Mouse (Mus musculus) forebrain, embryonic 12.5 days (tissue): ENCODE data around the gene Gprc5a. TPM values are rescaled to one million over a fixed set of nuclear protein-coding genes. Genes with fewer than 3 reads are reported as not detected.

Experiments used
- ATAC-seq: fragments of 200-750 bp; cut with Nextera tagmentation; 2 replicates; pipeline ENCODE4 v1.8.0; 2017; ENCODE audit warnings: moderate TSS enrichment; ENCODE audit not compliant: low FRiP score
- H3K27ac ChIP-seq: fragments of 300-500 bp; sonication (generic); 2 replicates; pipeline ENCODE4 v1.5.1; 2016; ENCODE audit warnings: mild to moderate bottlenecking
- H3K27me3 ChIP-seq: fragments of 300-500 bp; sonication (generic); 2 replicates; pipeline ENCODE4 v1.6.1; 2016; ENCODE audit warnings: mild to moderate bottlenecking
- H3K36me3 ChIP-seq: fragments of 300-500 bp; sonication (generic); replicated peaks from 2 replicates; pipeline ENCODE4 v1.6.1; 2016; ENCODE audit warnings: mild to moderate bottlenecking
- H3K4me1 ChIP-seq: fragments of 300-500 bp; sonication (generic); 2 replicates; pipeline ENCODE4 v1.6.1; 2016
- H3K4me2 ChIP-seq: fragments of 300-500 bp; sonication (generic); 2 replicates; pipeline ENCODE4 v1.6.1; 2016; ENCODE audit warnings: mild to moderate bottlenecking, moderate library complexity
- H3K4me3 ChIP-seq: fragments of 300-500 bp; sonication (generic); replicated peaks from 2 replicates; pipeline ENCODE4 v1.5.1; 2016; ENCODE audit warnings: mild to moderate bottlenecking
- H3K9ac ChIP-seq: fragments of 300-500 bp; sonication (generic); 2 replicates; pipeline ENCODE4 v1.6.1; 2016; ENCODE audit warnings: mild to moderate bottlenecking
- H3K9me3 ChIP-seq: fragments of 300-500 bp; sonication (generic); 2 replicates; pipeline ENCODE4 v1.6.1; 2016
- WGBS: fragments of 180-500 bp; shearing (Covaris S2); methylation state at CpG from one replicate; pipeline ENCODE4 v1.1.7; 2016; 5-methylcytosine and 5-hydroxymethylcytosine counted together
- polyA plus RNA-seq: library from polyadenylated mRNA; unstranded; fragments of >200 nt; fragmentation: Nextera tagmentation; extraction: Ambion mirVana; gene quantifications from 2 replicates; pipeline ENCODE4 v1.2.1, GENCODE M21; 2016

Gene Gprc5a
- polyA plus RNA-seq, 1 experiment from 2014 or later = 1.7 TPM

DNA sequence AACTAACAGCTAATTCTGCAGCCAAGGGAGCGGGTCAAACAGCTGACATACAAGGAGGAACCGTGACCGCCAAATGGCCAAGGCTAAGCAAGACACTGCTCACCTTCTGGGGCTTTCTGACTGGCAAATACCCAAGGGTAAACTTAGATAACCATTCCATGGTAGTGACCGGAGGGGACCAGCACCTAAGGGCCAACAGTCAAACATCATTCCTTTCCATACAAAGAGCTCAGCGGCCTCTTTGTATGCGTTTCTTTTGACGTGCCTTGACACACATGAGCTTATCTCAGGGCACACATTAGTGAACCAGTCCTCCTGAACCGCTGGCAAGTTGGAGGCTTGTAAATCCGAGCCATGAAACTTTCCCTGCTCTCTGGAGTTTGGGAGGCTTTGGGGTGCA lies 18.2 kb upstream of the Gprc5a start:
- no peak for ATAC-seq
- Histone ChIP-seq H3K27me3 (peaks cover 22% of the 10 kb centered on the region), H3K36me3 (no peaks in the 10 kb centered on the region), H3K27ac (no peak overlapping the region), H3K4me2 (no peak overlapping the region), H3K4me3 (no peak overlapping the region), H3K4me1 (no peaks in the 10 kb centered on the region), H3K9me3 (no peaks in the 10 kb centered on the region), H3K9ac (no peak overlapping the region)
- WGBS = 76% methylated on average over 9 of the region's 9 CpGs

- Histone ChIP-seq H3K9ac (no peak overlapping the region), H3K9me3 (no peaks in the 10 kb centered on the region), H3K4me2 (no peak overlapping the region), H3K27me3 (peaks cover 22% of the 10 kb centered on the region), H3K36me3 (no peaks in the 10 kb centered on the region), H3K27ac (no peak overlapping the region), H3K4me1 (no peaks in the 10 kb centered on the region), H3K4me3 (no peak overlapping the region)
- WGBS = 90% methylated on average over 6 of the region's 6 CpGs
- ATAC-seq = no peak
Measured at GRCm38 (mm10) chr6:135048509-135048908, 16.9 kb upstream of the Gprc5a start.

DNA sequence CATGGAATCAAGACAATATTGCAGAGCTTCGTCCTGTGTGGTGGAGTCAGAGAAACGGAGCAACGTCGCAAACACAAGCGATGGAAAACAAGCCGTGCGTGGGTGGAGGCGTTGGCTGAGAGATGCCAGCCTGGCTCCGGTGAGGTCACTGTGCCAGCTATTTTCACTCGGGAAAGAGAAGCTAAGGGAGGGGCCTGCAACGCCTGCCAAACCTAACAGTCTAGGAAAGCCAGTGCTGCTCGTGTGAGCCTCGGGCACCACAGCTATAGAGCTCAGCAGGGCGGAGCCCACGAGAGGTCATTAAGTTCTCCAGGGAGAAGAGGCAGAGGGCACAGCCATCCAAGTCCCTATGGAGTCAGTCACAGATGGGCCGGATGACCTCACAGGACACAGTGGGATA lies 16.5 kb upstream of the Gprc5a start:
- peaks cover 22% of the 10 kb centered on the region for H3K27me3 ChIP-seq
- H3K9me3 ChIP-seq = no peaks in the 10 kb centered on the region
- no peaks in the 10 kb centered on the region for H3K4me1 ChIP-seq
- H3K9ac ChIP-seq = no peak overlapping the region
- WGBS = 88% methylated on average over 16 of the region's 16 CpGs
- no peak overlapping the region for H3K27ac ChIP-seq
- no peak for ATAC-seq
- H3K4me3 ChIP-seq = no peak overlapping the region
- H3K36me3 ChIP-seq = no peaks in the 10 kb centered on the region
- H3K4me2 ChIP-seq = no peak overlapping the region

- no peak overlapping the region for H3K27ac ChIP-seq
- H3K9me3 ChIP-seq = no peaks in the 10 kb centered on the region
- no peak for ATAC-seq
- H3K4me1 ChIP-seq = peaks cover 5% of the 10 kb centered on the region
- no peak overlapping the region for H3K4me3 ChIP-seq
- no peak overlapping the region for H3K4me2 ChIP-seq
- 61% methylated on average over 3 of the region's 3 CpGs for WGBS
- H3K36me3 ChIP-seq = no peaks in the 10 kb centered on the region
- H3K27me3 ChIP-seq = no peaks in the 10 kb centered on the region
- no peak overlapping the region for H3K9ac ChIP-seq
Measured at GRCm38 (mm10) chr6:135053789-135054188, 11.7 kb upstream of the Gprc5a start.

DNA sequence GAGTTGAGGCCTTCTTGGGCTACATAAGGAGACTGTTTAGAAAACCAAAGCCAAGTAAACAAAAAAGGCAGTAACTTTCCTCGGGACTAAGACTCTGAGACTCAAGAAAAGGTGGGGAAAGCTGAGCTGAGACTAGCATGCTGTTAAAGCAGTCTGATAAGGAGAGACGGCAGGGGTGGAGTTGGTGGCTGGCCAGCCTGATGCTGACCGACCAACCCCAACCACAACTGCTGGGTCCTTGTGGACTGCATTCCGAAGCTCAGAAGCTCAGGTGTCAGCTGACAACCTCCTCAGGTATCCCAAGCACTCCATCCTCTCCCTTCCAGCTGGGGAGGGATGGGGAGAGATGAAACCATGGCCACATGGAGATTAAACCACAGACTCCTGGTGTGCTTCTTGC lies 9.6 kb upstream of the Gprc5a start:
- Histone ChIP-seq H3K27me3 (no peaks in the 10 kb centered on the region), H3K27ac (no peak overlapping the region), H3K4me1 (peaks cover 5% of the 10 kb centered on the region)

DNA sequence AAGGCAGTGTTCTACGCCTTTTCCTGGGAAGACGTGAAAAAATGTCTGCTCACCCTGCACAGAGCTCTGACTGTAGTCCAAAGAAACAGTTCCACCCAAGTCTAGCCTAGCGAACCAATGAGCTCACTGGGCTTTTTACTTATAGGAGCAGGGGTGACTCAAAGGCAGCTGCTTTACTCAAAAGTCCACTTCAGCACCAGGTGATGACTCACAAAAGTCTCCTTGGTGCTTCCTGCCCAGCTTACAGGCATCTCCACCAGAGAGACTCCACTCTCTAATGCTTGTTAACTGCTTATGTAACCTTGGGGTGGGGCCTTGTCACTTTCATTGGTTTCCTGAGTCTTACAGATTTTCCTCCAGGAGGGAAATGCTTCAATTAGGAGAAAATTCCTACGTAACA lies 4.7 kb upstream of the Gprc5a start:
- no peak overlapping the region for H3K4me2 ChIP-seq
- WGBS = 94% methylated on average over 4 of the region's 4 CpGs
- H3K36me3 ChIP-seq = no peaks in the 10 kb centered on the region
- H3K27me3 ChIP-seq = peaks cover 18% of the 10 kb centered on the region
- H3K4me3 ChIP-seq = no peak overlapping the region
- no peaks in the 10 kb centered on the region for H3K9me3 ChIP-seq
- H3K9ac ChIP-seq = no peak overlapping the region
- H3K27ac ChIP-seq = no peak overlapping the region
- no peak for ATAC-seq
- peaks cover 17% of the 10 kb centered on the region for H3K4me1 ChIP-seq

More for the DNA sequence above, 9.6 kb upstream of the Gprc5a start:
- Histone ChIP-seq H3K9me3 (no peaks in the 10 kb centered on the region), H3K4me2 (no peak overlapping the region), H3K9ac (no peak overlapping the region), H3K36me3 (no peaks in the 10 kb centered on the region), H3K4me3 (no peak overlapping the region)
- 72% methylated on average over 4 of the region's 4 CpGs for WGBS
- no peak for ATAC-seq

GRCm38 (mm10) chr6:135064621-135065020 lies 830 bp upstream of the Gprc5a start:
- H3K9me3 ChIP-seq = no peaks in the 10 kb centered on the region
- H3K4me3 ChIP-seq = no peak overlapping the region
- 68% methylated on average over 12 of the region's 12 CpGs for whole genome bisulfite sequencing
- no peak overlapping the region for H3K4me2 ChIP-seq
- ATAC-seq = no peak
- H3K4me1 ChIP-seq = peaks cover 28% of the 10 kb centered on the region
- H3K27ac ChIP-seq = no peak overlapping the region
- no peak overlapping the region for H3K9ac ChIP-seq
- no peaks in the 10 kb centered on the region for H3K36me3 ChIP-seq
- H3K27me3 ChIP-seq = peaks cover 34% of the 10 kb centered on the region

- Histone ChIP-seq H3K27ac (no peak overlapping the region), H3K4me2 (no peak overlapping the region), H3K36me3 (no peaks in the 10 kb centered on the region), H3K4me3 (no peak overlapping the region), H3K9ac (no peak overlapping the region), H3K4me1 (peaks cover 28% of the 10 kb centered on the region), H3K27me3 (peaks cover 34% of the 10 kb centered on the region), H3K9me3 (no peaks in the 10 kb centered on the region)
- 20% methylated on average over 6 of the region's 6 CpGs for WGBS
- ATAC-seq = no peak
Measured at GRCm38 (mm10) chr6:135066795-135067445, 1.5 kb downstream of the Gprc5a start.

DNA sequence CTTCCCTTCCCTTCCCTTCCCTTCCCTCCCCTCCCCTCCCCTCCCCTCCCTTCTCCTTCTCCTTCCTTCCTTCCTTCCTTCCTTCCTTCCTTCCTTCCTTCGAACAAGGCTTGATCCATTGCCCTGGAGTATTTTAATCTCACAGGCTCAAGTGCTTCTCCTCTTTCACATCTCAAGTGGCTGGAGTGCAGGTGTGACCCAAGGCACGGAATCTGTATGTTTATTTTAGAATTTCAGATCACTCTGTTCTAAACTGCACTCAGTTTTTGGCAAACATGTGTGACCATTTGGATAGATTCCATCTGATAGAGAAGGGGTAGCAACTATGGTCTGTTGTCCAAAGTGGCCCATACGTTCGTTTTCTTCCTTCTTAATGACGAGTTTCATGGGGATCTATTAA lies 2.8 kb downstream of the Gprc5a start:
- Histone ChIP-seq H3K9ac (no peak overlapping the region), H3K4me2 (no peak overlapping the region), H3K4me1 (peaks cover 28% of the 10 kb centered on the region), H3K27ac (no peak overlapping the region), H3K27me3 (peaks cover 34% of the 10 kb centered on the region), H3K9me3 (no peaks in the 10 kb centered on the region), H3K4me3 (no peak overlapping the region), H3K36me3 (no peaks in the 10 kb centered on the region)
- ATAC-seq = no peak
- 80% methylated on average over 4 of the region's 5 CpGs for WGBS

DNA sequence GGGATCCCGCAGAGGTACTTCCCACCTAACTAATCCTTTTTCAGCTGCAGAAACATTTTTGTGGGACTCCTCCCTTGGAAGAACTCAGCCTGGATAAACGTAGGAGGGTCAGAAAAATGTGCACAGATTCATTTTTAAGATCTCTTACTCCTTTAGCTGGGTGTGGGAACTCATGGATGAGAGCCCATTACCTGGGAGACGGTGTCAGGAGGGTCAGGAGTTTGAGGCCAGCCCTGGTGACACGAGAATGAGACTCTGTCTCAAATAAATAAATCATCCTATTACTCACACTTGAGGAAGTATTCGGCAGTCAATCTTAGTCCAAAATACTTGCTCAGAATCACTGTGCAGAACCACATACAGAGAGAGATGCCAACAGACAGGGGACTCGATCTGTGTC lies 4.4 kb downstream of the Gprc5a start:
- Histone ChIP-seq H3K4me1 (peaks cover 25% of the 10 kb centered on the region), H3K27me3 (peaks cover 23% of the 10 kb centered on the region), H3K4me2 (no peak overlapping the region), H3K36me3 (no peaks in the 10 kb centered on the region), H3K27ac (no peak overlapping the region), H3K9ac (no peak overlapping the region), H3K9me3 (no peaks in the 10 kb centered on the region), H3K4me3 (no peak overlapping the region)
- no peak for ATAC-seq
- WGBS = 78% methylated on average over 6 of the region's 6 CpGs

- no peak overlapping the region for H3K4me2 ChIP-seq
- H3K9ac ChIP-seq = no peak overlapping the region
- H3K36me3 ChIP-seq = no peaks in the 10 kb centered on the region
- 93% methylated on average over 2 of the region's 2 CpGs for WGBS
- no peak overlapping the region for H3K27ac ChIP-seq
- H3K9me3 ChIP-seq = no peaks in the 10 kb centered on the region
- H3K4me1 ChIP-seq = peaks cover 20% of the 10 kb centered on the region
- no peak for ATAC-seq
- H3K27me3 ChIP-seq = peaks cover 18% of the 10 kb centered on the region
- H3K4me3 ChIP-seq = no peak overlapping the region
Measured at GRCm38 (mm10) chr6:135070347-135070746, 4.9 kb downstream of the Gprc5a start.

- WGBS = 87% methylated on average over 6 of the region's 6 CpGs
- no peak overlapping the region for H3K9ac ChIP-seq
- no peaks in the 10 kb centered on the region for H3K9me3 ChIP-seq
- no peaks in the 10 kb centered on the region for H3K36me3 ChIP-seq
- ATAC-seq = no peak
- H3K27me3 ChIP-seq = no peaks in the 10 kb centered on the region
- no peak overlapping the region for H3K27ac ChIP-seq
- no peak overlapping the region for H3K4me2 ChIP-seq
- H3K4me3 ChIP-seq = no peak overlapping the region
- H3K4me1 ChIP-seq = no peaks in the 10 kb centered on the region
Measured at GRCm38 (mm10) chr6:135074405-135074947, 9.0 kb downstream of the Gprc5a start.

DNA sequence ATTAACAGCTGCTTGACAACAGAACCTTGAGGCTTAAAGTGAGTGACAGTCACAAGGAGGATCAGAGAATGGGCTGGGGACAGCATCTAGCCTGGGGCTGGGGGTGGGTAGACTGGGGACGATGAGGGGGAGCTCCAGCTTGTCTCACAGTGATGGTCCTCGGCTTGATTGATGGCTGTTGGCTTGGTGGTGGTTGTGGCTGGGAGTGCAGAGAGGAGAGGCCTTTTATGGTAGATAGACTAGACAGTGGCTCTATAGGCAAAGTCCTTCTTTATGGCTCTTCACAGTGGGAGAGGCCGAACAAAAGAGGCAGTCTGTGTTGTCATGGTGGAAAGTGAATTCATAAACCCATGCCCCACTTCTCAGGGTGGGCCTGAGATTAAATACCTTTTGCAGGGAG lies 10.8 kb downstream of the Gprc5a start:
- H3K9ac ChIP-seq = no peak overlapping the region
- no peaks in the 10 kb centered on the region for H3K36me3 ChIP-seq
- H3K4me3 ChIP-seq = no peak overlapping the region
- no peak overlapping the region for H3K27ac ChIP-seq
- no peak overlapping the region for H3K4me2 ChIP-seq
- 64% methylated on average over 3 of the region's 3 CpGs for WGBS
- no peaks in the 10 kb centered on the region for H3K9me3 ChIP-seq
- H3K27me3 ChIP-seq = no peaks in the 10 kb centered on the region
- no peak for ATAC-seq
- no peaks in the 10 kb centered on the region for H3K4me1 ChIP-seq
